19 mouse cellular contexts compared by ENCODE assay signal in the genomic region with DNA sequence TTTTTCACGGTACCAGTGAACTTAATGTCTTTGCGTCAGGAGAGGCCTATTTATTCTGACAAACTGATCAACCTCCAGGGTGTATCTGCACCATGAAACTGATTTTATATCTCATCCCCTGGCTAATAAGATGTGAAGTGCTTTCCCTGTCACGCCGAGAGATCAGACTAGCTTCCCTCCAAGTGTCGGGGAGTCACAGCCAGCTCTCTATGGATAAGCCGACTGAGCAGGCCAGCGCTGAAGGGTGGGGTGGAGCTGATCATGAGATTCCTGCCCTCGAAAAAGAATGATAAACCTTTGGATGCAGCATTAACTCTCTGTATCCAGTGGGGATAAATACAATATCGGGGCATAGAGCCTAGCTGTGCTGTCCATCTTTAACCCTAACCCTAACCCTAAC.
"Had no signal": no experiment of that assay in that cellular context is flagged by ENCODE, and none has a peak within 500 bp of the region (broad histone marks: within the 10 kb centered on the region; RNA-seq: fewer than 3 reads in every experiment).

No protein-coding gene starts in this region.

- H3K4me1 ChIP-seq: megakaryocyte, embryonic 14.5 days; midbrain, embryonic 15.5 days; stomach, embryonic 15.5 days had no signal

- ATAC-seq: liver, postnatal 0 days; lung, postnatal 0 days; midbrain, embryonic 13.5 days; midbrain, embryonic 15.5 days had no signal

- H3K4me3 ChIP-seq: liver, embryonic 13.5 days; liver, embryonic 15.5 days; lung, embryonic 15.5 days; megakaryocyte, embryonic 14.5 days; midbrain, embryonic 13.5 days; midbrain, embryonic 15.5 days; stomach, embryonic 15.5 days had no signal

- H3K36me3 ChIP-seq: liver, embryonic 13.5 days; liver, embryonic 15.5 days; lung, embryonic 15.5 days; midbrain, embryonic 13.5 days; midbrain, embryonic 15.5 days; stomach, embryonic 15.5 days had no signal

- H3K9me3 ChIP-seq: liver, embryonic 13.5 days; liver, embryonic 15.5 days; lung, embryonic 15.5 days; megakaryocyte, embryonic 14.5 days; midbrain, embryonic 13.5 days; midbrain, embryonic 15.5 days; stomach, embryonic 15.5 days had no signal

- H3K27me3 ChIP-seq: liver, embryonic 13.5 days; liver, embryonic 15.5 days; lung, embryonic 15.5 days; midbrain, embryonic 13.5 days; midbrain, embryonic 15.5 days; stomach, embryonic 15.5 days had no signal

- H3K4me2 ChIP-seq: liver, embryonic 13.5 days; liver, embryonic 15.5 days; lung, embryonic 15.5 days; midbrain, embryonic 11.5 days; midbrain, embryonic 13.5 days; midbrain, embryonic 15.5 days; stomach, embryonic 15.5 days had no signal

- H3K9ac ChIP-seq: liver, embryonic 13.5 days; liver, embryonic 15.5 days; liver, postnatal 0 days; lung, embryonic 15.5 days; midbrain, embryonic 13.5 days; midbrain, embryonic 15.5 days; stomach, embryonic 15.5 days had no signal

- H3K27ac ChIP-seq: liver, embryonic 13.5 days; liver, embryonic 15.5 days; lung, embryonic 15.5 days; macrophage; midbrain, embryonic 13.5 days; midbrain, embryonic 15.5 days; stomach, embryonic 15.5 days; stomach, postnatal 0 days had no signal

- DNase-seq: liver, embryonic 13.5 days; liver, postnatal 0 days; lung, adult 2 months; lung, postnatal 14 days; lung, postnatal 36 days; right cerebral cortex, postnatal 14 days; thymus, adult 2 months; thymus, postnatal 25 days; thymus, postnatal 4 days had no signal
